Mouse (Mus musculus): ENCODE measurements around the gene Fam117a. TPM values are rescaled to one million over a fixed set of nuclear protein-coding genes. Genes with fewer than 3 reads are reported as not detected.

Gene Fam117a
- polyA plus RNA-seq, 1 experiment from 2014 or later = 5.5 TPM

GRCm38 (mm10) chr11:95381146-95381545 is 44.3 kb downstream of the Fam117a start:
- Histone ChIP-seq H3K9ac (ENCODE audit: low read depth, low read length) (no peak overlapping the region), H3K36me3 (ENCODE audit: control insufficient read depth, insufficient read depth) (peaks cover 43% of the 10 kb centered on the region), H3K4me3 (ENCODE audit: low read depth, low read length) (no peak overlapping the region), H3K9me3 (ENCODE audit: control insufficient read depth) (no peaks in the 10 kb centered on the region), H3K4me2 (replicated peaks; ENCODE audit: low read depth) (no peak overlapping the region), H3K27me3 (replicated peaks; ENCODE audit: control insufficient read depth, insufficient read depth, low read length) (no peaks in the 10 kb centered on the region), H3K4me1 (replicated peaks; ENCODE audit: control insufficient read depth, insufficient read depth, low read length) (no peaks in the 10 kb centered on the region), H3K27ac (ENCODE audit: low read depth, low read length) (no peak overlapping the region)
- TF ChIP-seq CTCF (IDR thresholded peaks at IDR 0.05; ENCODE audit: low read depth) = no peak
- no peak for ATAC-seq
- WGBS = 90% methylated on average over 1 of the region's 1 CpGs

DNA sequence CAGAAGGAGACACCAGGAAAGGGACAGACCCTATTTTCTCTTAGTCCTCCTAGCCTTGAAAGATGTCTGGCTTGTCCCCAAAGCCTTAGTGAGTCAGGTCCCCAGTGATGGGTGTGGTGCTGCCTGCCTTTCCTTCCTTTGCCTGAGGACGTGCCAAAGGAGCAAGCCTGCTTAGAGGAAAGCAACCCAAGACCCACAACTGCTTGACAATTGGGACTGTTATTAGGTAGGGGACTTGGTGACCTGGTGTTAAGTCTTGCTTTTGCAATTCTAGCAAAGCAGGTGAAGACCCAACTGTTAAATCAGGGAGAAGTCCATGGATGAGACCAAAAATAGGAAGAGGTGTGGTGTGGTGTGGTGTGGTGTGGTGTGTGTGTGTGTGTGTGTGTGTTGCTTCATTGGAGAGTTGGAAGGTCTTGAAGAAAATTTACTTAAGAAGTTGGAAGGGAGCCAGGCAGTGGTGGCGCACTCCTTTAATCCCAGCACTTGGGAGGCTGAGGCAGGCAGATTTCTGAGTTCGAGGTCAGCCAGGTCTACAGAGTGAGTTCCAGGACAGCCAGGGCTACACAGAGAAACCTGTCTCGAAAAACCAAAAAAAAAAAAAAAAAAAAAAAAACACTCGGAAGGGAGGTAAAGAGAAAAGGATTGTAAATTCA is 46.6 kb downstream of the Fam117a start:
- Histone ChIP-seq H3K4me3 (ENCODE audit: low read depth, low read length) (no peak overlapping the region), H3K27ac (ENCODE audit: low read depth, low read length) (no peak overlapping the region), H3K9me3 (ENCODE audit: control insufficient read depth) (no peaks in the 10 kb centered on the region), H3K9ac (ENCODE audit: low read depth, low read length) (no peak overlapping the region), H3K36me3 (ENCODE audit: control insufficient read depth, insufficient read depth) (peaks cover 31% of the 10 kb centered on the region), H3K4me2 (replicated peaks; ENCODE audit: low read depth) (no peak overlapping the region), H3K27me3 (replicated peaks; ENCODE audit: control insufficient read depth, insufficient read depth, low read length) (no peaks in the 10 kb centered on the region), H3K4me1 (replicated peaks; ENCODE audit: control insufficient read depth, insufficient read depth, low read length) (no peaks in the 10 kb centered on the region)
- 81% methylated on average over 5 of the region's 5 CpGs for WGBS
- ATAC-seq = no peak
- no peak for TF ChIP-seq CTCF (IDR thresholded peaks at IDR 0.05; ENCODE audit: low read depth)

DNA sequence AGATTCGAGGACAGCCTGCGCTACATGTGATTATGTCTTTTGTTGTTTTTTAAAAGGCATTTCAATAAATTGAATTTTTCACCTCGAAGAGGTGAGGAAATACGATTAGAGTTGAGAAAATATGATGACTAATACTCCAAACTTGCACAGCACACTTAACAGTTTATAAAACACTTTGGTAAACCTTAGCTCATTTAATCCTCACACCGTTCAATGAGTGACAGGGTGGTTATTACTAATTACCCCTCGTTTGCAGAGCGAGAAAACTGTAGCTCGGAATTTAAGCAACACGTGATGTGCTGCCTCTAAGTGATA is 47.1 kb downstream of the Fam117a start:
- Histone ChIP-seq H3K36me3 (ENCODE audit: control insufficient read depth, insufficient read depth) (peaks cover 29% of the 10 kb centered on the region), H3K27me3 (replicated peaks; ENCODE audit: control insufficient read depth, insufficient read depth, low read length) (no peaks in the 10 kb centered on the region), H3K4me3 (ENCODE audit: low read depth, low read length) (no peak overlapping the region), H3K9ac (ENCODE audit: low read depth, low read length) (no peak overlapping the region), H3K27ac (ENCODE audit: low read depth, low read length) (no peak overlapping the region), H3K4me1 (replicated peaks; ENCODE audit: control insufficient read depth, insufficient read depth, low read length) (no peaks in the 10 kb centered on the region), H3K4me2 (replicated peaks; ENCODE audit: low read depth) (peak overlapping the region; percentile 21; the same call in 1 of the 2 replicates), H3K9me3 (ENCODE audit: control insufficient read depth) (no peaks in the 10 kb centered on the region)
- no peak for ATAC-seq
- no peak for TF ChIP-seq CTCF (IDR thresholded peaks at IDR 0.05; ENCODE audit: low read depth)
- WGBS = 37% methylated on average over 9 of the region's 9 CpGs

GRCm38 (mm10) chr11:95384319-95384972 is 47.6 kb downstream of the Fam117a start, which contains the start of gene Slc35b1:
TSS of gene Slc35b1 (plus strand) at chr11:95384692.
- H3K27ac ChIP-seq (ENCODE audit: low read depth, low read length) = peak within 1 kb of the TSS; percentile 29
- no peaks in the 10 kb centered on the region for H3K4me1 ChIP-seq (replicated peaks; ENCODE audit: control insufficient read depth, insufficient read depth, low read length)
- peak; percentile 94 for ATAC-seq
- under 1% methylated on average over 42 of the region's 42 CpGs for WGBS
- H3K36me3 ChIP-seq (ENCODE audit: control insufficient read depth, insufficient read depth) = peaks cover 29% of the 10 kb centered on the region
- H3K27me3 ChIP-seq (replicated peaks; ENCODE audit: control insufficient read depth, insufficient read depth, low read length) = no peaks in the 10 kb centered on the region
- peak within 1 kb of the TSS; percentile 85 for H3K9ac ChIP-seq (ENCODE audit: low read depth, low read length)
- H3K4me2 ChIP-seq (replicated peaks; ENCODE audit: low read depth) = peak within 1 kb of the TSS; percentile 68
- H3K9me3 ChIP-seq (ENCODE audit: control insufficient read depth) = no peaks in the 10 kb centered on the region
- peak; percentile 94 for TF ChIP-seq CTCF (IDR thresholded peaks at IDR 0.05; ENCODE audit: low read depth)
- H3K4me3 ChIP-seq (ENCODE audit: low read depth, low read length) = peak within 1 kb of the TSS; percentile 87

GRCm38 (mm10) chr11:95384973-95385320 is 48.1 kb downstream of the Fam117a start:
- H3K4me2 ChIP-seq (replicated peaks; ENCODE audit: low read depth) = peak overlapping the region; percentile 68
- under 1% methylated on average over 14 of the region's 14 CpGs for WGBS
- peaks cover 33% of the 10 kb centered on the region for H3K36me3 ChIP-seq (ENCODE audit: control insufficient read depth, insufficient read depth)
- H3K9me3 ChIP-seq (ENCODE audit: control insufficient read depth) = no peaks in the 10 kb centered on the region
- H3K4me1 ChIP-seq (replicated peaks; ENCODE audit: control insufficient read depth, insufficient read depth, low read length) = no peaks in the 10 kb centered on the region
- peak overlapping the region; percentile 29 for H3K27ac ChIP-seq (ENCODE audit: low read depth, low read length)
- peak overlapping the region; percentile 87 for H3K4me3 ChIP-seq (ENCODE audit: low read depth, low read length)
- H3K9ac ChIP-seq (ENCODE audit: low read depth, low read length) = peak overlapping the region; percentile 85
- no peak for ATAC-seq
- no peaks in the 10 kb centered on the region for H3K27me3 ChIP-seq (replicated peaks; ENCODE audit: control insufficient read depth, insufficient read depth, low read length)
- no peak for TF ChIP-seq CTCF (IDR thresholded peaks at IDR 0.05; ENCODE audit: low read depth)

- no peak for TF ChIP-seq CTCF (IDR thresholded peaks at IDR 0.05; ENCODE audit: low read depth)
- Histone ChIP-seq H3K4me2 (replicated peaks; ENCODE audit: low read depth) (peak overlapping the region; percentile 35; the same call in 1 of the 2 replicates), H3K4me1 (replicated peaks; ENCODE audit: control insufficient read depth, insufficient read depth, low read length) (no peaks in the 10 kb centered on the region), H3K27ac (ENCODE audit: low read depth, low read length) (peak overlapping the region; percentile 62), H3K4me3 (ENCODE audit: low read depth, low read length) (no peak overlapping the region), H3K36me3 (ENCODE audit: control insufficient read depth, insufficient read depth) (peaks cover 43% of the 10 kb centered on the region), H3K9ac (ENCODE audit: low read depth, low read length) (no peak overlapping the region), H3K27me3 (replicated peaks; ENCODE audit: control insufficient read depth, insufficient read depth, low read length) (no peaks in the 10 kb centered on the region), H3K9me3 (ENCODE audit: control insufficient read depth) (no peaks in the 10 kb centered on the region)
- ATAC-seq = peak; percentile 44
- WGBS = 42% methylated on average over 7 of the region's 7 CpGs
Observed at GRCm38 (mm10) chr11:95387354-95387753, 50.5 kb downstream of the Fam117a start.

Data from intestine, postnatal 0 days (tissue).